Mouse (Mus musculus): ENCODE data around the gene Ndfip2. TPM values are rescaled to one million over a fixed set of nuclear protein-coding genes. Genes with fewer than 3 reads are reported as not detected.

Gene Ndfip2
- 60.3 and 63.8 TPM in 2 replicates for polyA plus RNA-seq (2014; fragmentation: Nextera tagmentation; extraction: Ambion mirVana)

GRCm38 (mm10) chr14:105258379-105259034, at the start of gene Ndfip2:
Gene Ndfip2, plus strand, starts transcription at chr14:105258573.
- H3K36me3 ChIP-seq (ENCODE audit: insufficient read depth), result no peaks in the 10 kb centered on the region
- DNase-seq (peak; percentile 94), ATAC-seq (ENCODE audit: insufficient read depth) (peak; percentile 98)
- H3K27ac ChIP-seq (ENCODE audit: low read depth), result peak within 1 kb of the TSS; percentile 91
- H3K9ac ChIP-seq, result peak within 1 kb of the TSS; percentile 94
- no peak for TF ChIP-seq CTCF (IDR thresholded peaks at IDR 0.05; ENCODE audit: low read depth)
- under 1% methylated on average over 69 of the region's 70 CpGs for WGBS
- no peaks in the 10 kb centered on the region for H3K9me3 ChIP-seq (ENCODE audit: low read depth, low read length)
- H3K4me2 ChIP-seq, result peak within 1 kb of the TSS; percentile 77
- peak within 1 kb of the TSS; percentile 82 for H3K4me3 ChIP-seq (ENCODE audit: low read depth, low read length)
- H3K4me1 ChIP-seq (ENCODE audit: insufficient read depth), result no peaks in the 10 kb centered on the region; the same call in 1 of the 2 replicates
- H3K27me3 ChIP-seq (ENCODE audit: insufficient read depth, low read length), result no peaks in the 10 kb centered on the region

- no peak overlapping the region for H3K4me2 ChIP-seq
- peak; percentile 94 for ATAC-seq (ENCODE audit: insufficient read depth)
- no peak overlapping the region for H3K27ac ChIP-seq (ENCODE audit: low read depth)
- H3K4me1 ChIP-seq (ENCODE audit: insufficient read depth), result peaks cover 5% of the 10 kb centered on the region; the same call in 1 of the 2 replicates
- H3K4me3 ChIP-seq (ENCODE audit: low read depth, low read length), result no peak overlapping the region
- H3K27me3 ChIP-seq (ENCODE audit: insufficient read depth, low read length), result no peaks in the 10 kb centered on the region
- peak; percentile 91 for DNase-seq
- H3K9ac ChIP-seq, result no peak overlapping the region
- H3K36me3 ChIP-seq (ENCODE audit: insufficient read depth), result no peaks in the 10 kb centered on the region
- TF ChIP-seq CTCF (IDR thresholded peaks at IDR 0.05; ENCODE audit: low read depth), result no peak
- 36% methylated on average over 9 of the region's 9 CpGs for WGBS
- H3K9me3 ChIP-seq (ENCODE audit: low read depth, low read length), result no peaks in the 10 kb centered on the region
Observed at GRCm38 (mm10) chr14:105219525-105220376, 38.6 kb upstream of the Ndfip2 start.

- TF ChIP-seq CTCF (IDR thresholded peaks at IDR 0.05; ENCODE audit: low read depth), result no peak
- no peak overlapping the region for H3K4me2 ChIP-seq
- no peak for DNase-seq
- H3K4me1 ChIP-seq (ENCODE audit: insufficient read depth), result peaks cover 5% of the 10 kb centered on the region; the same call in 1 of the 2 replicates
- no peak for ATAC-seq (ENCODE audit: insufficient read depth)
- no peaks in the 10 kb centered on the region for H3K27me3 ChIP-seq (ENCODE audit: insufficient read depth, low read length)
- no peak overlapping the region for H3K9ac ChIP-seq
- H3K36me3 ChIP-seq (ENCODE audit: insufficient read depth), result no peaks in the 10 kb centered on the region
- 64% methylated on average over 4 of the region's 4 CpGs for WGBS
- no peak overlapping the region for H3K27ac ChIP-seq (ENCODE audit: low read depth)
- no peak overlapping the region for H3K4me3 ChIP-seq (ENCODE audit: low read depth, low read length)
- H3K9me3 ChIP-seq (ENCODE audit: low read depth, low read length), result no peaks in the 10 kb centered on the region
Observed at GRCm38 (mm10) chr14:105222240-105222639, 36.1 kb upstream of the Ndfip2 start.

GRCm38 (mm10) chr14:105225790-105226189, 32.6 kb upstream of the Ndfip2 start:
- Histone ChIP-seq H3K4me3 (ENCODE audit: low read depth, low read length) (no peak overlapping the region), H3K27me3 (ENCODE audit: insufficient read depth, low read length) (no peaks in the 10 kb centered on the region), H3K4me2 (no peak overlapping the region), H3K36me3 (ENCODE audit: insufficient read depth) (no peaks in the 10 kb centered on the region), H3K27ac (ENCODE audit: low read depth) (no peak overlapping the region), H3K9me3 (ENCODE audit: low read depth, low read length) (no peaks in the 10 kb centered on the region), H3K9ac (no peak overlapping the region), H3K4me1 (ENCODE audit: insufficient read depth) (peaks cover 2% of the 10 kb centered on the region; the same call in 1 of the 2 replicates)
- 0 out of 2 replicates have a peak, but pooled peaks have one; percentile 8 for TF ChIP-seq CTCF (IDR thresholded peaks at IDR 0.05; ENCODE audit: low read depth)
- ATAC-seq (ENCODE audit: insufficient read depth), result no peak
- WGBS, result 72% methylated on average over 4 of the region's 4 CpGs
- DNase-seq, result no peak

- 40% methylated on average over 6 of the region's 6 CpGs for WGBS
- H3K4me1 ChIP-seq (ENCODE audit: insufficient read depth), result no peaks in the 10 kb centered on the region
- TF ChIP-seq CTCF (IDR thresholded peaks at IDR 0.05; ENCODE audit: low read depth), result peak; percentile 58
- ATAC-seq (ENCODE audit: insufficient read depth) (no peak), DNase-seq (peak; percentile 66)
- no peak overlapping the region for H3K4me2 ChIP-seq
- no peak overlapping the region for H3K27ac ChIP-seq (ENCODE audit: low read depth)
- H3K9ac ChIP-seq, result no peak overlapping the region
- no peaks in the 10 kb centered on the region for H3K9me3 ChIP-seq (ENCODE audit: low read depth, low read length)
- no peaks in the 10 kb centered on the region for H3K36me3 ChIP-seq (ENCODE audit: insufficient read depth)
- no peak overlapping the region for H3K4me3 ChIP-seq (ENCODE audit: low read depth, low read length)
- no peaks in the 10 kb centered on the region for H3K27me3 ChIP-seq (ENCODE audit: insufficient read depth, low read length)
Observed at GRCm38 (mm10) chr14:105232421-105232820, 26.0 kb upstream of the Ndfip2 start.

GRCm38 (mm10) chr14:105236596-105236995, 21.8 kb upstream of the Ndfip2 start:
- no peak for TF ChIP-seq CTCF (IDR thresholded peaks at IDR 0.05; ENCODE audit: low read depth)
- H3K36me3 ChIP-seq (ENCODE audit: insufficient read depth), result no peaks in the 10 kb centered on the region
- no peak overlapping the region for H3K4me2 ChIP-seq
- H3K9ac ChIP-seq, result no peak overlapping the region
- ATAC-seq (ENCODE audit: insufficient read depth) (no peak), DNase-seq (peak; percentile 42)
- 50% methylated on average over 4 of the region's 4 CpGs for WGBS
- H3K4me1 ChIP-seq (ENCODE audit: insufficient read depth), result no peaks in the 10 kb centered on the region
- H3K27me3 ChIP-seq (ENCODE audit: insufficient read depth, low read length), result no peaks in the 10 kb centered on the region
- no peaks in the 10 kb centered on the region for H3K9me3 ChIP-seq (ENCODE audit: low read depth, low read length)
- H3K27ac ChIP-seq (ENCODE audit: low read depth), result no peak overlapping the region
- H3K4me3 ChIP-seq (ENCODE audit: low read depth, low read length), result no peak overlapping the region

- Histone ChIP-seq H3K9ac (no peak overlapping the region), H3K27ac (ENCODE audit: low read depth) (no peak overlapping the region), H3K4me2 (no peak overlapping the region), H3K27me3 (ENCODE audit: insufficient read depth, low read length) (no peaks in the 10 kb centered on the region), H3K9me3 (ENCODE audit: low read depth, low read length) (no peaks in the 10 kb centered on the region), H3K4me3 (ENCODE audit: low read depth, low read length) (no peak overlapping the region), H3K4me1 (ENCODE audit: insufficient read depth) (no peaks in the 10 kb centered on the region), H3K36me3 (ENCODE audit: insufficient read depth) (no peaks in the 10 kb centered on the region)
- no peak for TF ChIP-seq CTCF (IDR thresholded peaks at IDR 0.05; ENCODE audit: low read depth)
- DNase-seq, result no peak
- ATAC-seq (ENCODE audit: insufficient read depth), result no peak
- WGBS, result 70% methylated on average over 9 of the region's 9 CpGs
Observed at GRCm38 (mm10) chr14:105237736-105238135, 20.6 kb upstream of the Ndfip2 start.
